Mouse (Mus musculus) c-Kit-positive CD71-positive TER-119-positive erythroid progenitor cells, embryonic 14.5 days (primary cell): Measurements from ENCODE around the gene Gpn3.
A peak's percentile ranks its signal among the peaks of the same experiment; 100 is the strongest.
"Not testable (repeated sequence)": the region's sequence is repeated elsewhere in the genome, so short reads cannot be mapped to it uniquely, and the experiment has no call there.

Experiments
- DNase-seq: peaks from one replicate; pipeline ENCODE4 v3.0.0-alpha.2; 2013; ENCODE audit warnings: low spot score

Gpn3 gene

GRCm38 (mm10) chr5:122390671-122391070, 19.0 kb downstream of the Gpn3 start:
- DNase-seq = no peak

DNA sequence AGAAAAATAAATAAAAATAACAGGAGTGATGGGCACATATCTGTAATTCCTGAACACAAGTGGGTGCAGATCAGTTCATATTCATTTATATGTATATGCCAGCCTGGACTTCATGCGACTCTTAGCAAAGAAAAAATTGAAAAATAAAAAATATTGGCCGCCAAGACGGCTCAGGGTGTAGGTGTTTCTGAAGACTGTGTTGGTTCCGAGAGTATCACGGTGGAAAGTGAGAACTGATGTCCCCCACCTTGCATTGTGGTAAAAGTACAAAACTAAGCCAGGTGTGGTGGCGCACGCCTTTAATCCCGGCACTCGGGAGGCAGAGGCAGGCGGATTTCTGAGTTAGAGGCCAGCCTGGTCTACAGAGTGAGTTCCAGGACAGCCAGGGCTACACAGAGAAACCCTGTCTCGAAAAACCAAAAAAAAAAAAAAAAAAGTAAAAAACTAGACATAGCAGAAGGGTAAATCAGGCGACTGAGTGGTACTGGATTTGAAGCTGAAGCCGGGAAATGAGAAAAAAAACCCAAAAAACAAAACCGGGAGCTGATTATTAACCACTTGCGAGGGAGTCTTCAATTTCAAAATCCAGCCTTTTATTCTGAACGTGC, 19.6 kb downstream of the Gpn3 start:
- DNase-seq = no peak

GRCm38 (mm10) chr5:122391786-122392180, 20.1 kb downstream of the Gpn3 start, which contains the start of gene Arpc3:
Gene Arpc3, plus strand, starts transcription at chr5:122391878.
- peak; percentile 87 for DNase-seq

DNA sequence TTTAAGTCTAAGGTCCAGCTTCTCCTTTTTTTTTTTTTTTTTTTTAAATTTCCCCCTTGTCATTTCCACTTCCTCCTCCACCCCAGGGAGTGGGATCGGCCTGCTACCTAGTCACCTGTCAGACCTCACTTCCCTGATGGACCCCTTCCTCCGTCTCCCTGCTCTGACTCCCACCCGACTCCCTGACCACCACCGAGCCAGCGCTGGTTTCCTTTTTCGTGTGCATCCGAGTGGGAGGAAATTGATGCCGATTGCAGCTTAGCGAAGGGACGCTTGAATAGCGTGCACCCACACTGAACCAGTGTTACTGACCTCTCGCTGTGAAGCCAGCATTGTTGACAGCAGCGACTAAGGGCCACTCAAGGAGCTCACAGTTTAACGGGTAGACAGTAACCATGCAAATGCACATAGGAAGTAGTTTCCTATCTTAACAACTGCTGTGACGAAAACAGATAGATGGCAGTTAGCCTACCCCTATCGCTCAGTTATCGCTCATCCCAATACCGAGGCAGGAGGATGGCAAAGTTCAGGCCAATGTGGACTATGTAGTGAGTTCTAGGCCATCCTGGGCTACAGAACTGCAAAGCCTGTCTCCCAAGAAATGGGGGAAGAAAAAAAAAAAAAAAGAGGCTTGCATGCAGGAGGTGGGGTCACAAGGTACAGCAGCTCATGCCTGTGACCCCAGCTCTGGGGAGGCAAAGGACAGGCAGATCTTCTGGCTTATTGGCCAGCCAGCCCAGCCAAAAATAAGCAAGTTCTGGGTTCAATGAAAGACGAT, 20.7 kb downstream of the Gpn3 start:
- peak; percentile 26 for DNase-seq

- peak; percentile 81 for DNase-seq
These were observed 22.2 kb downstream of the Gpn3 start for GRCm38 (mm10) chr5:122393887-122394286.

GRCm38 (mm10) chr5:122396791-122397190, 25.1 kb downstream of the Gpn3 start:
- no peak for DNase-seq

GRCm38 (mm10) chr5:122397495-122397894, 25.8 kb downstream of the Gpn3 start:
- DNase-seq = no peak

DNA sequence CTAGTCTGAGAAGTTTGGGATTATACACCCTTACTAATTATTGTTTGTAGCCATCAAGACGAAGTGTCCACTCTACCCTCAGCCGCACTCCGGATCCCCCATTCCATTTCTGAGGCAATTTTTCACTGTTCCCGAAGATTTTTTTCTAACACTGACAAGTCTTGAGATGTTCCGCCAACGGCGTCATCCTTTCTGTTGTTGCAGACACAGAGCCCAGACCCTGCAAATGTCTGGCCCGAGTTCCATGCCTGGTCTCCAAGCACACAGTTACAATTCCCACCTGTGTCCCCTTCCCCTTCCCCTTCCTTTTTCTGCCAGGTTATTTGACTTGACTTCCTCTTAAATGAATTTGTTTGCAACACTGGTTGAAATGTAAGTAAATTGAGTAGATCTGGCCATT, 28.2 kb downstream of the Gpn3 start:
- DNase-seq = no peak

DNA sequence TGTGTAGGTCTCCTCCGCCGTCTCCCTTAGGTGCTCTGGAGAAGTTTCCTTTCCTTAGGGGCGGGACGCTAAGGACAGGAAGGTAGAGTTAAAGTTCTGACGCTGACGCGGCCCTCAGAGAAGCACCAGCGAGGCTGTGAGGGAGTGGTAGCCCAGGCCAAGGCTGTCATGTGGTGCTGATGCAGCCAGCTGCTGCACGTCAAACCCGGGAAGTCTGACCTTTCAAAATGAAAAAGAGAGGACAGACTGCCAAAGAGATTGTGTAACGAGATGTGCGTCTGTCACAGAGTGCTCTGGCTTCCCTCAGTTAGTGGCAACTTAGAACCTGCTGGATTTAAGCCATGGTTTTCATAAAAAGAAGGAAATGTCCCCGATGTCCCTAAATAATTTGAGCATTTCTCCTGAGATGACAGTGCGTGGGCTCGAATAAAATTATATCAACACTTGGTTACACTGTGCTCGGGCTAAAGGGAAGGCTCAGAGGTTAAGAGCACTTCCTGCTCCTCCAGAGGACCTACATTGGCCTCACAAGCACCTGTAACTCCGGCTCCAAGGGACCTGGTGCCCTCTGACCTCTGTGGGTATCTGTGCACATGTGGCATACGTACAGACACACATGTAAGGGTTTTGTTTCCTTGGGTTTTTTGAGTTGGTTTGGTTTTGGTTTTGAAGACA, 29.1 kb downstream of the Gpn3 start:
- DNase-seq = no peak

DNA sequence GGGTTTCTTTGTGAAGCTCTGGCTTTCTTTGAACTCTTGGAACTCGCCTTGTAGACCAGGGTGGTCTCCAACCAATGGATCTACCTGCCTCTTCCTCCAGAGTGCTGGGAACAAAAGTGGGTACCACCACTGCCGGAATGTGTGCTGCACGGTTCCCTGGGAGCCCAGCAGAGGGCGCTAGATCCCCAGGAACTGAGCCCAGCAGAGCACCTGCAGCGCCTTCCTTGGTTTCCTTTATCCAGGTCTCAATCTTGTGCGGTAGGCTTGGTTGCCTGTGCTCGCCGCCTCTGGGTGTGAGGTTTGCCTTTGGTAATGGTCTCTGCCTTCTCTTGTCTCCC, 29.6 kb downstream of the Gpn3 start:
- peak; percentile 45 for DNase-seq

GRCm38 (mm10) chr5:122402160-122402559, 30.5 kb downstream of the Gpn3 start:
- DNase-seq = no peak

GRCm38 (mm10) chr5:122402772-122403171, 31.1 kb downstream of the Gpn3 start:
- DNase-seq = no peak

- DNase-seq = no peak
These were observed 31.7 kb downstream of the Gpn3 start for GRCm38 (mm10) chr5:122403362-122403761.

GRCm38 (mm10) chr5:122405537-122405936, 33.9 kb downstream of the Gpn3 start:
- DNase-seq = no peak

DNA sequence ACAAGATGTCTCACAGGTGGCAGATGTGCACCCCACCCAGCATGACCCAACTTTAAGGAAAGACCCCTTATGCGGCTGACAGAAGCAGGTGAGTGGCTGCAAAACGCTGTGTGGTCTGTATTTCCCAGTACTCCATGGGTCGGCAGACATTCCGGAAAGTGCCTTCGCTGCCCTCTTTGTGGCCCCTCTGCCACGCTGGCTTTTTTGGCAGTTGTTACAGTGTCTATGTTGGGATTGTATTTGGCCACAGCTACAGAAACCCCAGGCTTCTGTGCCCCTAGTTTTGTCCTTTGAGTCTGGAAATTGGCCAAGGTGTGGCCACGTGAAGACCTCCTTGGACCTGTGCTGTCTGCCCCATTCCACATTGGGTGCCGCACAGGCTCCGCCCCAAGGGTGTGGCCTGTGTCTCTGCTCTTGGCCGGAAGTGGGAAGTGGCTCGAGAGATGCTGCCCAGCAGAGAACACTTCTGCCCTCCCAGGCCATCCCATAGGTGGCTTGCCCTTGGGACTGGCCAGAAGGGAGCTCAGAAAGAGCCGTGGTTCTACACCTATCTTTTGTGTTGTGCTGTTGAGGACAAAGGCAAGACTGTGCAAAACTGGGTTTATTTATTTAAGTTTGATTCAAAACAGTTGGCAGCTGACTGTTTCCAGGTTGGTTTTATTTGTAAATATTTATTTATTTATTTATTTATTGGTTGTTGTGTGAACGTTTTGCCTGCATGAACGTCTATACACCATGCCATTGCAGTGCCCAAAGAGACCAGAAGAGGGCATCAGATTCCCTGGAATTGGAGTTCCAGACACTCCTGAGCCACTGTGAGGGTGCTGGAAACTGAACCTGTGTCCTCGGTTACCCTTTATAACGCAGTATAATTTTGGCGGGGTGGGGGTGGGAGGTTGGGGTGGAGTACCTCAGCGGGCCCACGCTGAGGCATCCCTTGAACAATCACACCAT, 38.3 kb downstream of the Gpn3 start:
- DNase-seq = no peak

DNA sequence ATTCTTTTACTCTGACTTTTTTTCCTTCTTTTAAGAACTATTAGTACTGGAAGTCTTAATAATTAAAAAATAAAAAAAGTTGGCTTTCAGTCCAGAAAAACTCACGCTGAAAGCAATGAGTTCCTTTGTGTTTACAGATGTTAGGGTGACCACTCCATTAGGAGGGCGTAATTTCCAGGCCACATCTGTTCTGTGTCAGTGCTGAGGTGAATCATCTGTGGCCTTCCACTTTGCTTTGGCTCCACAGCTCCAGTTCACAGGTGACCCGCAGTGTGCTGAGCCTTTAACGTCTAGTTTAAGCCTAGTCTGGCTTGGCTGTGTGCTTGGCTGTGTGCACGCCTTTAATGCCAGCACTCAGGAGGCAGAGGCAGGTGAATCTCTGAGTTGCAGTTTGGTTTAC, 40.2 kb downstream of the Gpn3 start:
- no peak for DNase-seq

GRCm38 (mm10) chr5:122412826-122413225, 41.1 kb downstream of the Gpn3 start:
- DNase-seq = no peak

DNA sequence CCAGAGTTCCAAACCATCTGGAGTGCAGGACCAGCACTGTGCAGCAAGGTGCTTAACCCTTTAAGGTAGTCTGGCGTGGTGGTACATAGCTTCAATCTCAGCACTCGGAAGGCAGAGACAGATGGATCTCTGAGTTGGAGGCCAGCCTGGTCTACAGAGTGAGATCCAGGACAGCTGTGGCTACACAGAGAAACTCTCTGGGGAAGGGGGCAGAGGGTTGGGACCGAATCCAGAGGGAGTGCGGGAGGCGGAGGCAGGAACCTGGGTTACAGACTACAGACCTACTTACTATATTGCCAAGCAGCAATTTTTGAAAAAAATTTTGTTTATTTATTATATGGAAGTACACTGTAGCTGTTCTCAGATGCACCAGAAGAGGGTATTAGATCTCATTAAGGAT, 42.7 kb downstream of the Gpn3 start:
- DNase-seq = no peak

DNA sequence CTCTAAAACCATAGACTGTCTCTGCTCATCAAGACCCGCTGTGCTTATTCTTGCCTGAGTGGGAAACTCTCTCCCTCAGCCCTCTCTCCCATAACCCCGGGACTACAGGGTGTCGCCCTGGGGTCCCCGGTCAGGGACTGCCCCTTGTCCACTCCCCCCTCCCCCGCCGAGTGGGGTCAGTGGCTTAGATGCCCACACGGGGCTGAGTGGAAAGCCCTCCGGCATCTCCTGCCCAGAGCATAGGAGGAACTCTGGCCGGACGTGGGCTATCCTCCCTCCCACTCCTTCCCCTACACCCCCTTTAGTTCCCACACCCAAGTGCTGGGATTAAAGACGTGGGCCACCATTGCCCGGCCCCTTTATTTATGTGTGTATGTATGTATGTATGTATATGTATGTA, 43.8 kb downstream of the Gpn3 start:
- DNase-seq = no peak

- DNase-seq = not testable (repeated sequence)
These were observed 49.0 kb downstream of the Gpn3 start for GRCm38 (mm10) chr5:122420676-122421075.

DNA sequence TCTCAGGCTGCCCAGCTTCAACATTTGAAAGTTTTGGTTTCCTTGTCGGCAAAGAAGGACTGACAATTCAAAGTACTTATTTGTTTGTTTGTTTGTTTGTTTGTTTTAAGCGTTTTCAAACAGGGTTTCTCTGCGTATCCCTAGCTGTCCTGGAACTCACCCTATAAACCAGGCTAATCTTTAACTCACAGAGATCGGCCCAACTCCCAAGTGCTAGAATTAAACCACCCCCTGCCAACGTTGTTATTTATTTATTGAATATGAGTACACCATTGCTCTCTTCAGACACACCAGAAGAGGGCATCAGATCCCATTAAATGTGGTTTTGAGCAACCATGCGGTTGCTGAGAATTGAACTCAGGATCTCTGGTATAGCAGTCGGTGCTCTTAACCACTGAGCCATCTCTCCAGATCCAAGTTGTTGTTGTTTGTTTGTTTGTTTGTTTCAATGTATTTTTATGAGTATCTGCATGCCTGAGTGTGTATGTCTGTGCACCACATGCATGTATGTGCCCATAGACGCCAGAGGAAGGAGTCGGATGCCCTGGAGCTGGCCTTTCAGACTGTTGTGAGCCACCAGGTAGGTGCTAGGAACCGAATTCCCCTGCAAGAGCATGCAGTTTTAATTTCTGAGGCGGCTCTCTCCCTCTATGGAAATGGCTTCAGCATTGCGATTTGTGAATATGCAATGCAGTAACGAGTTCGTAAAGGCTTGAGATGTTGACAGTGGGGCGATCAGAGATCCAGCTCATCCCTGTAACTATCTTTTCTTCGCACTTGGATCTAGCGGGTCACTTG, 49.8 kb downstream of the Gpn3 start, which contains the start of gene Anapc7:
TSS of gene Anapc7 (plus strand) at position 423 of the 798 bp plus-strand sequence.
- DNase-seq = no peak
